Mouse (Mus musculus): Measurements from ENCODE around the gene Tmem131.

- no peak for TF ChIP-seq POLR2A (IDR thresholded peaks at IDR 0.05; ENCODE audit: low read depth, low read length)
- TF ChIP-seq CTCF (IDR thresholded peaks at IDR 0.05; ENCODE audit: borderline replicate concordance, insufficient read depth, low read length): no peak
Observed at GRCm38 (mm10) chr1:36896423-36896822, 47.0 kb downstream of the Tmem131 start.
